Mouse (Mus musculus): Measurements from ENCODE around the gene Ncoa5. TPM values are rescaled to one million over a fixed set of nuclear protein-coding genes. Genes with fewer than 3 reads are reported as not detected.
A peak's percentile ranks its signal among the peaks of the same experiment; 100 is the strongest.

The Ncoa5 gene
- polyA plus RNA-seq, 2 experiments = 11.6 to 13.5 TPM

- no peak for TF ChIP-seq CTCF (IDR thresholded peaks at IDR 0.05; ENCODE audit: low read depth)
- Histone ChIP-seq H3K36me3 (replicated peaks; ENCODE audit: control insufficient read depth, insufficient read depth, low read depth) (no peaks in the 10 kb centered on the region), H3K9ac (replicated peaks) (no peak overlapping the region), H3K9me3 (ENCODE audit: control insufficient read depth, low read length) (no peaks in the 10 kb centered on the region), H3K4me3 (ENCODE audit: insufficient read depth in 1 of 2, low read depth in 2 of 2, low read length in 2 of 2) (peak overlapping the region; percentile 33 to 56), H3K27me3 (ENCODE audit: control insufficient read depth, insufficient read depth, low read length) (peaks cover 2% of the 10 kb centered on the region), H3K27ac (no peak overlapping the region), H3K4me1 (replicated peaks; ENCODE audit: control insufficient read depth in 2 of 2, insufficient read depth in 2 of 2, low read length in 1 of 2) (no peaks in the 10 kb centered on the region), H3K4me2 (ENCODE audit: low read depth) (peak overlapping the region; percentile 44)
- no peak for ATAC-seq (ENCODE audit: insufficient read depth)
- DNase-seq (ENCODE audit: low read depth in 3 of 3, low spot score in 3 of 3) = no peak
- WGBS (ENCODE audit: insufficient replicate concordance) = 2% methylated on average over 7 of the region's 7 CpGs
Measured at GRCm38 (mm10) chr2:165055905-165056304, 21.2 kb upstream of the Ncoa5 start.

- 4% methylated on average over 25 of the region's 25 CpGs for WGBS (ENCODE audit: insufficient replicate concordance)
- Histone ChIP-seq H3K27me3 (ENCODE audit: control insufficient read depth, insufficient read depth, low read length) (peaks cover 2% of the 10 kb centered on the region), H3K4me1 (replicated peaks; ENCODE audit: control insufficient read depth in 2 of 2, insufficient read depth in 2 of 2, low read length in 1 of 2) (no peaks in the 10 kb centered on the region), H3K4me2 (ENCODE audit: low read depth) (peak within 1 kb of the TSS; percentile 44), H3K27ac (no peak within 1 kb of the TSS), H3K36me3 (replicated peaks; ENCODE audit: control insufficient read depth, insufficient read depth, low read depth) (no peaks in the 10 kb centered on the region), H3K9me3 (ENCODE audit: control insufficient read depth, low read length) (no peaks in the 10 kb centered on the region), H3K4me3 (ENCODE audit: insufficient read depth in 1 of 2, low read depth in 2 of 2, low read length in 2 of 2) (peak within 1 kb of the TSS; percentile 33 to 56), H3K9ac (replicated peaks) (no peak within 1 kb of the TSS)
- DNase-seq (ENCODE audit: low read depth in 3 of 3, low spot score in 3 of 3) (no peak), ATAC-seq (ENCODE audit: insufficient read depth) (0 out of 2 replicates have a peak, but pooled peaks have one; percentile 47)
- TF ChIP-seq CTCF (IDR thresholded peaks at IDR 0.05; ENCODE audit: low read depth) = no peak
- no peak for TF ChIP-seq EP300 (IDR thresholded peaks at IDR 0.05; ENCODE audit: low read depth)
Measured at GRCm38 (mm10) chr2:165054888-165055852, 20.5 kb upstream of the Ncoa5 start, which contains the start of gene Cd40. Gene Cd40, plus strand, starts transcription at chr2:165055627.

- Histone ChIP-seq H3K27me3 (ENCODE audit: control insufficient read depth, insufficient read depth, low read length) (peaks cover 2% of the 10 kb centered on the region; the same call in 1 of the 2 replicates), H3K36me3 (replicated peaks; ENCODE audit: control insufficient read depth, insufficient read depth, low read depth) (no peaks in the 10 kb centered on the region), H3K4me3 (ENCODE audit: insufficient read depth in 1 of 2, low read depth in 2 of 2, low read length in 2 of 2) (no peak overlapping the region), H3K4me1 (replicated peaks; ENCODE audit: control insufficient read depth in 2 of 2, insufficient read depth in 2 of 2, low read length in 1 of 2) (no peaks in the 10 kb centered on the region), H3K27ac (no peak overlapping the region), H3K9me3 (ENCODE audit: control insufficient read depth, low read length) (no peaks in the 10 kb centered on the region), H3K9ac (replicated peaks) (no peak overlapping the region), H3K4me2 (ENCODE audit: low read depth) (no peak overlapping the region)
- DNase-seq (ENCODE audit: low read depth in 3 of 3, low spot score in 3 of 3) (no peak), ATAC-seq (ENCODE audit: insufficient read depth) (no peak)
- TF ChIP-seq CTCF (IDR thresholded peaks at IDR 0.05; ENCODE audit: low read depth) (no peak), EP300 (IDR thresholded peaks at IDR 0.05; ENCODE audit: low read depth) (no peak)
- 40% methylated on average over 11 of the region's 11 CpGs for WGBS (ENCODE audit: insufficient replicate concordance)
Measured at GRCm38 (mm10) chr2:165051566-165051965, 16.9 kb upstream of the Ncoa5 start.

- H3K9ac ChIP-seq (replicated peaks) = no peak overlapping the region
- WGBS (ENCODE audit: insufficient replicate concordance) = 55% methylated on average over 18 of the region's 18 CpGs
- no peak for TF ChIP-seq EP300 (IDR thresholded peaks at IDR 0.05; ENCODE audit: low read depth)
- TF ChIP-seq CTCF (IDR thresholded peaks at IDR 0.05; ENCODE audit: low read depth) = no peak
- no peaks in the 10 kb centered on the region for H3K36me3 ChIP-seq (replicated peaks; ENCODE audit: control insufficient read depth, insufficient read depth, low read depth)
- no peak overlapping the region for H3K4me2 ChIP-seq (ENCODE audit: low read depth)
- H3K9me3 ChIP-seq (ENCODE audit: control insufficient read depth, low read length) = no peaks in the 10 kb centered on the region
- no peaks in the 10 kb centered on the region for H3K4me1 ChIP-seq (replicated peaks; ENCODE audit: control insufficient read depth in 2 of 2, insufficient read depth in 2 of 2, low read length in 1 of 2)
- ATAC-seq (ENCODE audit: insufficient read depth) = no peak
- no peak overlapping the region for H3K4me3 ChIP-seq (ENCODE audit: insufficient read depth in 1 of 2, low read depth in 2 of 2, low read length in 2 of 2)
- peaks cover 2% of the 10 kb centered on the region; the same call in 1 of the 2 replicates for H3K27me3 ChIP-seq (ENCODE audit: control insufficient read depth, insufficient read depth, low read length)
- DNase-seq (ENCODE audit: low read depth in 3 of 3, low spot score in 3 of 3) = no peak
- H3K27ac ChIP-seq = no peak overlapping the region
Measured at GRCm38 (mm10) chr2:165050826-165051548, 16.3 kb upstream of the Ncoa5 start.

- Histone ChIP-seq H3K27me3 (ENCODE audit: control insufficient read depth, insufficient read depth, low read length) (peaks cover 2% of the 10 kb centered on the region; the same call in 1 of the 2 replicates), H3K9me3 (ENCODE audit: control insufficient read depth, low read length) (no peaks in the 10 kb centered on the region), H3K4me2 (ENCODE audit: low read depth) (no peak overlapping the region), H3K4me3 (ENCODE audit: insufficient read depth in 1 of 2, low read depth in 2 of 2, low read length in 2 of 2) (no peak overlapping the region), H3K27ac (no peak overlapping the region), H3K36me3 (replicated peaks; ENCODE audit: control insufficient read depth, insufficient read depth, low read depth) (no peaks in the 10 kb centered on the region), H3K9ac (replicated peaks) (no peak overlapping the region), H3K4me1 (replicated peaks; ENCODE audit: control insufficient read depth in 2 of 2, insufficient read depth in 2 of 2, low read length in 1 of 2) (no peaks in the 10 kb centered on the region)
- DNase-seq (ENCODE audit: low read depth in 3 of 3, low spot score in 3 of 3) (no peak), ATAC-seq (ENCODE audit: insufficient read depth) (no peak)
- TF ChIP-seq EP300 (IDR thresholded peaks at IDR 0.05; ENCODE audit: low read depth) (no peak), CTCF (IDR thresholded peaks at IDR 0.05; ENCODE audit: low read depth) (no peak)
- WGBS (ENCODE audit: insufficient replicate concordance) = 63% methylated on average over 5 of the region's 5 CpGs
Measured at GRCm38 (mm10) chr2:165049044-165049443, 14.4 kb upstream of the Ncoa5 start.
